Mouse (Mus musculus) megakaryocyte, embryonic 14.5 days (primary cell): ENCODE results near the gene Abca5. TPM values are rescaled to one million over a fixed set of nuclear protein-coding genes. Genes with fewer than 3 reads are reported as not detected.

Source experiments
- H3K27me3 ChIP-seq: replicated peaks from 2 replicates; pipeline ENCODE3; 2012; ENCODE audit warnings: inconsistent platforms
- H3K36me3 ChIP-seq: replicated peaks from 2 replicates; pipeline ENCODE3; 2012; ENCODE audit warnings: low read length, inconsistent platforms, mixed read lengths
- H3K4me1 ChIP-seq: 2 replicates; pipeline ENCODE4 v1.6.1; 2012; ENCODE audit warnings: inconsistent platforms
- H3K4me3 ChIP-seq: replicated peaks from 2 replicates; pipeline ENCODE3; 2012; ENCODE audit warnings: moderate library complexity, mild to moderate bottlenecking, inconsistent platforms
- H3K9me3 ChIP-seq: 2 replicates; pipeline ENCODE4 v1.6.1; 2012; ENCODE audit warnings: inconsistent platforms
- FLI1 ChIP-seq: IDR thresholded peaks from 2 replicates; pipeline ENCODE4 v1.6.1; 2012; ENCODE audit warnings: low read length, inconsistent platforms, mixed read lengths
- GATA1 ChIP-seq: IDR thresholded peaks from 3 replicates; pipeline ENCODE4 v1.6.1; 2012; ENCODE audit warnings: mixed read lengths, low read length, inconsistent platforms, borderline replicate concordance
- polyA plus RNA-seq: library from polyadenylated mRNA; stranded (reverse); fragments of >175 nt; gene quantifications from 2 replicates; pipeline ENCODE4 v1.2.3, GENCODE M21; 2012; ENCODE audit warnings: low replicate concordance; ENCODE audit not compliant: insufficient read depth

Abca5 gene
- not detected in 2 replicates for polyA plus RNA-seq

DNA sequence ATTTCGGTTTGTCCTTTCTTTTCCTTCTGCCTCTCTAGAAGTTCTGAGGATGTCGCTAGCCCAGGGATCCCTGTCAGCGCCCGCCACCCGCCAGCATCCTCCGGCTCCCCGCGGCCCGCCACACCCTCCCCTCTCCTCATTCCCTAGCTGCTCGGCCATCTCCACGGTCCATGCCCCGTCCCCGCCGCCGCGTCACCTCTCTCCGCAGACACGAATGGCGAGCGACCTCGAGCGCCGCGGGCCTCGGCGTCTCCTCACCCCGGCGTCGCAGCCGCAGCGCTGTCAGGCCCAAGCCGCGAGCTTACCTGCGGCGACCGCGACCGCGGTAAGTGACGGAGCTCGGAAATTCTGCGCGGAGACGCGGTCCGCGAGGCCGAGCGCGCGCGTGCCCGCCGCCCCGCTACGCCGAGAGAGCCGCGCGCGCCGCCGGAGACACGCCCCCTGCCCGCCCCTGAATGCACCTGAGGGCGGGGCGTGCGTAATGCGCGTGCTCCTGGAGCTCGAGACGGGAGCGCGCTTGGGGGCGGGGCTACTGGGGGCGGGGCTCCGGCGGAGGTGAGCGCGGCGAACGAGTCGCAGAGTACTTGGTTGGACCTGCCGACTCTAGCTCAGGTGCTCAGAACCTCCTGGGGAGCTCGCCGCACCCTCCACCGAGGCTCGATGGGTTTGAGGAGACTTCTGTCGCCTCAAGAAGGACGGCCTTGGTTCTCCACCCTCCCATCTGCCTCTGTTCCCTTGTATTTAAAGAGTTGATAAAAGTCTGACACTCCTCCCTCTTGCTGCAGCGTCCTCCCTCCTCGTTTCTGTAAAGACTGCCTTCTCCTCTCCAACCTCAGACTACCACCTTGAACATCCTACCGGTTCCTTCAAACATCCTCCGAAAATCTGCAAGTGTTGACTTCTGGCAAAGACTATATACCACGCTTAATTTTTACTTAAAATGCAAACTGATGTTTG lies at the start of gene Abca5:
TSS of gene Abca5 (minus strand) at position 428 of the 957 bp plus-strand sequence.
- peak within 1 kb of the TSS; percentile 95 for H3K4me3 ChIP-seq
- TF ChIP-seq GATA1, result no peak
- TF ChIP-seq FLI1, result no peak
- no peaks in the 10 kb centered on the region for H3K36me3 ChIP-seq
- H3K4me1 ChIP-seq, result peaks cover 14% of the 10 kb centered on the region
- H3K9me3 ChIP-seq, result no peaks in the 10 kb centered on the region
- peaks cover 17% of the 10 kb centered on the region for H3K27me3 ChIP-seq

DNA sequence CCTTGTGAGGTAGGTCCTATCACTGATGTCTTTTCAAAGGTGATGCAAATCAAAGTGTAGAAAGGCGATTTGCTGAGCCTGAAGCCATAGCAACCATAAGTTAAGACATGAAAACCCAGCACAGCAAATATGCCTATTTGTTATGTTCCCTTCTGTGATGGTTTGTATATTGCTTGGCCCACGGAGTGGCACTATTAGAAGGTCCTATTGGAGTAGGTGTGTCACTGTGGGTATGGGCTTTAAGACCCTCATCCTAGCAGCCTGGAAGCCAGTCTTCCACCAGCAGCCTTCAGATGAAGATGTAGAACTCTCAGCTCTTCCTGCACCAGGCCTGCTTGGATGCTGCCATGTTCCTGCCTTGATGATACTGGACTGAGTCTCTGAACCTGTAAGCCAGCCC lies 48.0 kb upstream of the Abca5 start:
- no peaks in the 10 kb centered on the region for H3K36me3 ChIP-seq
- no peaks in the 10 kb centered on the region for H3K27me3 ChIP-seq
- no peaks in the 10 kb centered on the region for H3K9me3 ChIP-seq
- no peak for TF ChIP-seq GATA1
- no peak for TF ChIP-seq FLI1
- no peak overlapping the region for H3K4me3 ChIP-seq
- peaks cover 3% of the 10 kb centered on the region for H3K4me1 ChIP-seq

DNA sequence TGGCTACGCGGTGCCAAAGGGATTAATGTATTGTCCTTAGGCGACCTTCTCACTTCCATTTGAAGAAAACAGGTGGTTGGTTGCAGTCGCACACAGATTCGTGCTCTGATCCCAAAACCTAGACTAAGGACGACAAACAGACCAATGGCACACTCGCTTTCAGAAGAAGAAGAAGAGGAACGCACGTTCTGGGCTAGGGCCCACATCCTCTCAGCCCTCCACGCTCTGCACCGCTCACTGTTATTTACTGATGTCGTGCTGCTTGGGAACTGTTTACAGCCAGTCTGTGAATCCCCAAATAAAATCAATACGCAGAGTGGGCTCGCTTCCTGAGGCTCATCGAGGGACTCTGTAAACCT lies 42.8 kb upstream of the Abca5 start:
- no peaks in the 10 kb centered on the region for H3K27me3 ChIP-seq
- TF ChIP-seq GATA1, result no peak
- no peak for TF ChIP-seq FLI1
- peak overlapping the region; percentile 62 for H3K4me3 ChIP-seq
- no peaks in the 10 kb centered on the region for H3K36me3 ChIP-seq
- no peaks in the 10 kb centered on the region for H3K9me3 ChIP-seq
- peaks cover 14% of the 10 kb centered on the region for H3K4me1 ChIP-seq

DNA sequence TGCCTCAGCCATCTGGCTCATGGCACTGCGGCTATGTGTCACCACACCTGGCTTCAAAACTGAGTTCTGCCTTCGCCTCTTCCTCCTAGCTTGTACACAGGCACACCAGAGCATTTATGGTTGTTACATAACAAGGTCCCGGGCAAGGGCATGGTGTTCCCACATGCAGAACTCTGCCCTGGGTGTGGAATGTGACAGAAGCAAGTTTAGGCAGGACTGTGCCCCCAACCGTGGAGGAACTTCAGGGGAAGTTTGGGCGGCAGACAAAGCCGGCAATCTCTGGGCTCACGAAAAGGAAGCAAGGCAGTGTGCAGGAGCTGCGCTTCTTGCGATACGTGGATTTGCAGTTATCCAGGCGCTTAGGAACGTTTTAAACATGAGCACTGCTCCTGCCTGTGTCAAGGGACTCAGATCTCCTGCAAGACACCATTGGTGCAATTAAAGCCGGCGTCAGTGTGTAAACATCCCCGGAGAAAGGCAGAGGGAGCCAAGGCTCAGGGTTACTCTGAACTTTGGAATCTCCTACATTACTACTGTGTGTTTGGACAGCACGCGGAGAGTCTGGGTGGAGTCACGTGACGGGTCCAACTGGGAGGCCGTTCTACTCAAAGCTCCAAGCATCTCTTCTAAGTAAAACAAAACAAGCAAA lies 42.3 kb upstream of the Abca5 start:
- no peak for TF ChIP-seq FLI1
- TF ChIP-seq GATA1, result no peak
- H3K4me3 ChIP-seq, result peak overlapping the region; percentile 62
- no peaks in the 10 kb centered on the region for H3K9me3 ChIP-seq

DNA sequence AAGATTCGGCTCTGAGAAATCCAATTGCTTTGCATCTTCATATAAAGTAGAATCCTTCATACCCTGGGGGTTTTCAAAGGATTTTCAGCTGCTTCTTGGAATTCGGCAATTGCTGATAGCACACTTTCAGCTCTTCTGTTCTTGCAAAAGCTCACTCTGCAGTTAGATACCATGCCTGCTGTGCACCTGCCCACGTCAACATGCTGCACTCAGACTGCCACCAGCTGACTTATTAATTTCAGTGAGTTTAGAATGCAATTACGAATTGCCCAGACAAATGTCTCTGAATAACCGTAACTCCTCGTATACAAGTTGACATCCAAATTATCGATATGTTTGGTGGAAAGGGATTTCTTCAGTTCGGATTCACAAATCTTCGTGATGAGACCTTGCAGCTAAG lies 36.5 kb upstream of the Abca5 start:
- Histone ChIP-seq H3K27me3 (no peaks in the 10 kb centered on the region), H3K9me3 (no peaks in the 10 kb centered on the region)
- TF ChIP-seq GATA1 (no peak), FLI1 (no peak)

More for the DNA sequence above, 42.3 kb upstream of the Abca5 start:
- H3K27me3 ChIP-seq, result no peaks in the 10 kb centered on the region
- no peaks in the 10 kb centered on the region for H3K36me3 ChIP-seq
- H3K4me1 ChIP-seq, result peaks cover 14% of the 10 kb centered on the region

DNA sequence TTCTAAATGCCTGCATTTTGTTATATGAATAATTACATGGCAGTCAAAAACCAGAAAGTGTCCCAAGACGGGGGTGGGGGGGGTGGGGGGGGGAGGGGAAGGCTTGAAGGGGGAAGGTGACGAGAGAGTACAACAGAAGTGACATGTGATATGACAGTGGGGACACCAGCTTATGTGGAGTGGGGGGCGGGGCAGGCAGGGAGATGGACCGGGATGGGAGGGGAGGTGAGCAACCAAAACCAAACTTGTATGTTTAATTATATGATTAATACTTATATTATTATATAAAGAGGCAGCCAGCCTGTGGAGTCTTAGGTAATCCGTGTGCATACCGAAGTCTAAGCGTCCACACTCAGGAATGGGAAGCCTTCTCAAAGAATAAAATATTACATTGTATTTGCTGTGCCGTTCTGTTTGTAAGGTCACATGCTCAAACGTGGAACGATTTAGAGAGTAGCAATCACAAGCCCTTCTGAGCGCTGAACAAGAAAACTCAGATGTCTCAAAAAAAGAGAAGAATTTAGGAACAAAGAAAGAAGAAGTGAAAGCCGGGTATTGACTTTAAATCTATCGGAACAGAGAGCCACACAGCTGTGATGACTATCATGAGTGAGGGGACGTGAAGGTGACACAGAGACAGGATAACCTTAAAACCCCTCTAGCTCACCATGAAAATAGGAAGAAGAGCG lies 34.9 kb upstream of the Abca5 start:
- Histone ChIP-seq H3K4me1 (no peaks in the 10 kb centered on the region), H3K9me3 (no peaks in the 10 kb centered on the region)

More for the DNA sequence above, 36.5 kb upstream of the Abca5 start:
- Histone ChIP-seq H3K4me1 (no peaks in the 10 kb centered on the region), H3K36me3 (no peaks in the 10 kb centered on the region), H3K4me3 (no peak overlapping the region)

DNA sequence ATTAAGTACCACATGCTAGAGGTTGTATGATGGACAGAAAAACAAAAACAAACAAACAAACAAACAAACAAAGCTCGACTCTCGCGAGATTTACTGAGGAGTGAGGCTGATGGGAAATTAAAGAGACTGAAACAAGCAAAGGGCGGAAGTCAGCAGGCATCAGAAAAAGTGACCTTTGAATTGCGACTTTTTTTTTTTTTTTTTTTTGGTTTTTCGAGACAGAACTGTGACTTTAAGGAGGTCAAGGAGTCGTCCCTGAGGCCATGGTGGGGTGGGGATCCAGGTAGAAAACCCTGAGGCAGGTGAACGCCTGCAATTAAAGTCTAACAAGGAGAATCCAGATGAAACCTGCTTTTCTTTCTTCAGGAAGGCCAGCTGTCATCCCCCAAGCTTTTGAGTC lies 34.3 kb upstream of the Abca5 start:
- TF ChIP-seq FLI1 (no peak), GATA1 (no peak)
- no peaks in the 10 kb centered on the region for H3K27me3 ChIP-seq
- H3K9me3 ChIP-seq, result no peaks in the 10 kb centered on the region
- H3K36me3 ChIP-seq, result no peaks in the 10 kb centered on the region
- no peaks in the 10 kb centered on the region for H3K4me1 ChIP-seq
- no peak overlapping the region for H3K4me3 ChIP-seq

More for the DNA sequence above, 34.9 kb upstream of the Abca5 start:
- TF ChIP-seq FLI1, result no peak
- TF ChIP-seq GATA1, result no peak
- H3K27me3 ChIP-seq, result no peaks in the 10 kb centered on the region
- no peak overlapping the region for H3K4me3 ChIP-seq
- H3K36me3 ChIP-seq, result no peaks in the 10 kb centered on the region

DNA sequence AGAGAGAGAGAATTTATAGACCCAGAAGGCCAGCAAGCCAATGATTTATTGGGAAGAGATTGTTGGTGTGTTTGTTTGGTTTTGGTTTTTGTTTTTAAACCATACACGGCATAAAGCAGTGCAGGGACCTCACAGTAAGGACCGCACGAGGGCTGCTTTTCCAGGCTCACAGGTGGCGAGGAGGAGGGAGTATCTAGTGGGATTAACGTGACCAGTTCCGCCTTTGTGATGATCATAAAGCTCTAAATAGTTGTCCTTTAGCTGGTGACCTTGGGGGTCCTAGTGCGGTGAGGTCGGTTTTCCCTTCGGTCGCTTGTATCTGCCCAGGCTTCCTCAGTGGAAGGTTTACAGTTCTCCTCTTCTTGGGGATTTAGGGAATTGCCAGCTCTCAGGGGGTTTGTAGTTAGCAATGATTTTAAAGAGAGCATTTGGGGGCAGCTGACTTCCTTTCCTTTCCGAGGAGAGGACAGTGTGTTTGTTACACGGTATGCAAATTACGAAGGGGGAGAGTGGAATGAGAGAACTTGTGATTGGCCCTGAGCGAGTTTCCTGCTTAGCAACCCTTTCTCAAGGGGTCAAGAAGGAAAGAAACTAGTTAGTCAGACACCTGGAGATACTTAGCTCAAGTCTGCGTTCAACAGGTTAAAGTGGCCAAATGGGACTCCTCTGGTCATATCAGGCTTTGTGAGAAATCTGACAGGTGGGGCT lies 31.9 kb upstream of the Abca5 start:
- no peak overlapping the region for H3K4me3 ChIP-seq
- no peaks in the 10 kb centered on the region for H3K9me3 ChIP-seq
- TF ChIP-seq GATA1 (no peak), FLI1 (no peak)
- H3K27me3 ChIP-seq, result no peaks in the 10 kb centered on the region
- H3K4me1 ChIP-seq, result no peaks in the 10 kb centered on the region
- H3K36me3 ChIP-seq, result no peaks in the 10 kb centered on the region

DNA sequence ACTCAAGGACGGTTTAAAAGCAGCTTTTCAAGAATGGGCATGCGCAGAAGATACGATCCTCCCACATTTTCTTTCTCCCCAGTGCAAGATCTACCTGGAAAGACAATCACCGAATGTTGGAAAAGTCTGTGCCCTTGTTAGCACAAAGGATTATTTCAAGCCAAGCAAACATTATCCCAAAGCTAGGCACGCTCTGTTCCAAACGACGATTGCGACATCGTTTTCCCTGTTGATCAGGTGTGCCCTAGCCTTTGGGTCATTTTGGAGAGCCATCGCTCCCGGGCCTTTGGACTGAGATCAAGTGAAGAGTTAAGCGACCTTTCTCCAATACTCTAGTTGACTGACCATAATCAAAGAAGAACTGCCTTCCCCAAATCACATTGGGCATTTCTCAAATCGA lies 30.1 kb upstream of the Abca5 start:
- H3K9me3 ChIP-seq, result no peaks in the 10 kb centered on the region
- TF ChIP-seq FLI1 (no peak), GATA1 (no peak)
- H3K36me3 ChIP-seq, result no peaks in the 10 kb centered on the region
- H3K4me1 ChIP-seq, result no peaks in the 10 kb centered on the region
- H3K27me3 ChIP-seq, result no peaks in the 10 kb centered on the region
- no peak overlapping the region for H3K4me3 ChIP-seq
